Mouse (Mus musculus) midbrain, postnatal 0 days (tissue): ENCODE measurements around the gene Urah. TPM values are rescaled to one million over a fixed set of nuclear protein-coding genes. Genes with fewer than 3 reads are reported as not detected.

Source experiments
- ATAC-seq: fragments of 200-750 bp; cut with Nextera tagmentation; 2 replicates; pipeline ENCODE4 v1.8.0; 2017; ENCODE audit warnings: moderate number of reproducible peaks, mild to moderate bottlenecking, moderate TSS enrichment, moderate library complexity; ENCODE audit not compliant: low FRiP score
- DNase-seq: peaks from one replicate; pipeline ENCODE4 v3.0.0-alpha.2; 2015; ENCODE audit warnings: low spot score
- H3K27ac ChIP-seq: fragments of 300-500 bp; sonication (generic); 2 replicates; pipeline ENCODE4 v1.5.1; 2014; ENCODE audit warnings: low read depth, mild to moderate bottlenecking, low read length, mixed read lengths
- H3K27me3 ChIP-seq: fragments of 300-500 bp; sonication (generic); 2 replicates; pipeline ENCODE4 v1.6.1; 2014; ENCODE audit warnings: low read length, control low read depth, mixed read lengths; ENCODE audit not compliant: insufficient read depth
- H3K36me3 ChIP-seq: fragments of 300-500 bp; sonication (generic); 2 replicates; pipeline ENCODE4 v1.6.1; 2014; ENCODE audit warnings: low read length, control low read depth, mixed read lengths; ENCODE audit not compliant: insufficient read depth
- H3K4me1 ChIP-seq: fragments of 300-500 bp; sonication (generic); 2 replicates; pipeline ENCODE4 v1.6.1; 2014; ENCODE audit warnings: mild to moderate bottlenecking, control low read depth, antibody characterized with exemption, low read length, mixed read lengths; ENCODE audit not compliant: insufficient read depth
- H3K4me2 ChIP-seq: fragments of 300-500 bp; sonication (generic); 2 replicates; pipeline ENCODE4 v1.6.1; 2014; ENCODE audit warnings: low read depth, mild to moderate bottlenecking, low read length, mixed read lengths; ENCODE audit not compliant: poor library complexity, severe bottlenecking
- H3K4me3 ChIP-seq: fragments of 300-500 bp; sonication (generic); 2 replicates; pipeline ENCODE4 v1.5.1; 2014; ENCODE audit warnings: low read depth, mild to moderate bottlenecking, low read length, moderate library complexity
- H3K9ac ChIP-seq: fragments of 300-500 bp; sonication (generic); replicated peaks from 2 replicates; pipeline ENCODE4 v1.6.1; 2014; ENCODE audit warnings: mild to moderate bottlenecking, low read length, moderate library complexity, mixed read lengths; ENCODE audit not compliant: poor library complexity, severe bottlenecking
- H3K9me3 ChIP-seq: fragments of 300-500 bp; sonication (generic); 2 replicates; pipeline ENCODE4 v1.6.1; 2016; ENCODE audit warnings: low read length, control low read depth
- CTCF ChIP-seq: IDR thresholded peaks from 2 replicates; pipeline ENCODE4 v1.5.1; 2016; ENCODE audit warnings: antibody characterized with exemption, mild to moderate bottlenecking
- WGBS: fragments of 180-500 bp; shearing (Covaris S2); extraction: QIAGEN DNeasy Blood & Tissue Kit; methylation state at CpG from one replicate; pipeline ENCODE4 v1.1.7; 2014; 5-methylcytosine and 5-hydroxymethylcytosine counted together
- polyA plus RNA-seq: library from polyadenylated mRNA; unstranded; fragments of >200 nt; fragmentation: Nextera tagmentation; extraction: Ambion mirVana; gene quantifications from 2 replicates; pipeline ENCODE4 v1.2.1, GENCODE M21; 2015
- total RNA-seq: library from RNA; depleted of rRNA; stranded (reverse); fragments of >200 nt; gene quantifications from 2 replicates; pipeline ENCODE4 v1.2.3, GENCODE M21; 2014

Gene Urah
- total and polyA plus RNA-seq, 2 experiments from 2014 or later: 0.23 to 0.71 TPM

DNA sequence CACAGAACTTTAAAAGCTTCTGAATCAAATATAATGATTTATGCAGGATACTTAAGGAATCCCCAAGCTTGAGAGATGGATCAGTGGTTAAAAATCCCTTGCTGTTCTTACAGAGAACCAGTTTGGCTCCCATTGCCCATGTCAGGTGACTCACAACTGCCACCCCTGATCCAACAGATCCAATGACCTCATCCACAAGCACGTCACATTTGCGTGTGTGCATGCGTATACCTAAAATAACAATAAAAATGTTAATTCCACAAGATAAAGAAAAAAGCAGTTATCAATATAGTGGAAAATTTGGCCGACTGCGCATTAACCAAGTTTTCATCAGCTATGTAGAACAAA is 13.5 kb upstream of the Urah start:
- TF ChIP-seq CTCF: no peak
- Histone ChIP-seq H3K9me3 (no peaks in the 10 kb centered on the region), H3K36me3 (no peaks in the 10 kb centered on the region), H3K4me2 (peak overlapping the region; percentile 57), H3K4me3 (peak overlapping the region; percentile 71), H3K9ac (peak overlapping the region; percentile 86), H3K27me3 (no peaks in the 10 kb centered on the region), H3K27ac (peak overlapping the region; percentile 98), H3K4me1 (peaks cover 5% of the 10 kb centered on the region; the same call in 1 of the 2 replicates)
- ATAC-seq (peak; percentile 66; the same call in 1 of the 2 replicates), DNase-seq (no peak)
- 41% methylated on average over 5 of the region's 5 CpGs for WGBS

DNA sequence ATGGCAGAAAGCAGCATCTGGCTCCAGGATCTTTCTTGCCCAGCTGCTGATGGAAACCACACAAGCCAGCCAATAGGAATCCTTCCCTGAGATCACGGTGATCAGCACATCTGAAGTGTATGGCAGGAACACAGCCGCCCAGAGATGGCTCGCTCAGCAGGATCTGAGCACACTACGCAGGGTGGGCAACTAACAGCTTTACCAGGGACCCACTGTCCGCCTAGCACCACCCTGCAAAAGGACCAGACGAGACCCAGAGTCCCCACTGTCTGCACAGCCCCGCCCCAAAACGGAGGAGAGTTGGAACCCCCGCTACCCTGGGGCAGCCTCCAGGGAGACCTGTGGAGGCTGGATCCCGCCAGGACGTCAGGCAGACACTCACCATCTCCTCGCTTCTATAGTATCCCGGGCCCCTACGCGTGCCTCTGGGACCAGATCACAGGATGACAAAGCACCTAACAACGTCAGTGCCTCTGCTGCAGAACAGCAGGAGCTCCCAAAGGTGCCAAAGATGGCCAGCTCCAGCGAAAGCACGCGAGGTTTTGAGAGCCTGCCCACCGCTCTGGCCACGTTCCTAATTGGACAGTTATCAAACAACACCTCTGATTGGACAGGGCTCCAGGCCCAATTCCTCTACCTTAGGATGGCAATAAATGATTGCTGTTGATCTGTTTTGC is 13.0 kb upstream of the Urah start, which contains the start of gene Zfp941:
TSS of gene Zfp941 (minus strand) at position 526 of the 677 bp plus-strand sequence.
- Histone ChIP-seq H3K4me2 (peak within 1 kb of the TSS; percentile 57), H3K4me1 (peaks cover 5% of the 10 kb centered on the region; the same call in 1 of the 2 replicates), H3K4me3 (peak within 1 kb of the TSS; percentile 71), H3K9ac (peak within 1 kb of the TSS; percentile 86), H3K36me3 (no peaks in the 10 kb centered on the region), H3K9me3 (no peaks in the 10 kb centered on the region), H3K27me3 (no peaks in the 10 kb centered on the region), H3K27ac (peak within 1 kb of the TSS; percentile 98)
- 2% methylated on average over 21 of the region's 21 CpGs for whole genome bisulfite sequencing
- TF ChIP-seq CTCF: no peak
- peak; percentile 93 for ATAC-seq
- DNase-seq: peak; percentile 94

GRCm38 (mm10) chr7:140822731-140823130 is 12.1 kb upstream of the Urah start:
- no peak overlapping the region for H3K4me3 ChIP-seq
- no peak for TF ChIP-seq CTCF
- no peak for DNase-seq
- H3K9me3 ChIP-seq: no peaks in the 10 kb centered on the region
- no peak overlapping the region for H3K27ac ChIP-seq
- no peak overlapping the region for H3K4me2 ChIP-seq
- no peak overlapping the region for H3K9ac ChIP-seq
- no peaks in the 10 kb centered on the region for H3K4me1 ChIP-seq
- no peaks in the 10 kb centered on the region for H3K36me3 ChIP-seq
- WGBS: 92% methylated on average over 4 of the region's 4 CpGs
- H3K27me3 ChIP-seq: no peaks in the 10 kb centered on the region
- no peak for ATAC-seq

DNA sequence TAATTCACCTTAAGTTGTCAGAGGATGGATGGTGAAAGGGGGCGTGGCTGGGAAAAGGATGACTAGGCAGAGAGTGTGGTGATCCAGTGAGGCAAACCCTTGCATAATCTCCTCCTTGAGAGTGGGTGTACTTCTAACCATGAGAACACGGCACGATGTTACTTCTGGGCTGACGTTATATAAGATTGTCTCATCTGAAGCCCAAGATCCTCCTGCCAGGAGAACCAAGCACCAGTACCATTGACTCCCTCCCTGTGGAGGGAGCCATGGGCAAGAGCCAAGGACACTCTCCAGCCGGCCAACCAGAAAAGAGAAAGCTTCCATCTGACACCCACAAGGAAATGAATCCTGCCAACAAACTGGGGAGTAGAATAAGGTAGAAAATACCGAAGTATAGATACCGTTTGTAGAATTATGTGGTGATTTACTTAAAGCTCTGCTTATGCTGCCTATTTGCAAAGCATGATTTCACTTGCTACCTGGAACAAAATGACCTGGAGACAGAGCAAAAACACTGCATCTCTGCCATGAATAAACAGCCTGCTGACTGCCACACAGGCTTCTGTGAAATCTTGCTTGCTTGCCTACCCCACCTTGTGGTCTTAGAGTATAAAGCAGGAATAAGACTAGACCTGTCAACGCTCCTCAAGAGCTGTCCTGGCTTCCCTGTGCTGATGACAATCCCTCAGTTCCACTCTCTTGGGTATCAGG is 6.5 kb upstream of the Urah start:
- 42% methylated on average over 8 of the region's 8 CpGs for WGBS
- Histone ChIP-seq H3K4me1 (no peaks in the 10 kb centered on the region), H3K36me3 (no peaks in the 10 kb centered on the region), H3K4me3 (no peak overlapping the region), H3K9me3 (no peaks in the 10 kb centered on the region), H3K9ac (no peak overlapping the region), H3K4me2 (no peak overlapping the region), H3K27ac (no peak overlapping the region), H3K27me3 (no peaks in the 10 kb centered on the region)
- peak; percentile 87 for TF ChIP-seq CTCF
- ATAC-seq (0 out of 2 replicates have a peak, but pooled peaks have one; percentile 38), DNase-seq (peak; percentile 78)

DNA sequence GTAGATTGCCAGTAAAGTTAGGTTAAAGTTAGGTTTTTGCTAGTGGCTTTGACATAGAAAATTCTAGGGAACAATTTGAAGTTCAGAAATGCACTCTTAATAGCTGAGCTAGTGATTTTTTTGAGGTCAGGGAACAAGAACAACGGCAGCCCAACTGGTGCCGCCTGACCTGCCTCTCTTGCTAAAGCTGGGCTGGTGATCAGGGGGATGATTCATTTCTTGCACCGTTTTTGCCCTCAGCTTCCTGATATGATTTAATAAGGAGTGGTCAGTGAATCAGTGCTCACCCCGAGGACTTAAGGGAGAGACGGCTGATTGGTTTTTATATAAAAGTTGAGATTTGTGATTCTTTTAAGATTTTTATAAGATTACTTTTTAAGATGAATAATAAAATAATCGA is 3.4 kb upstream of the Urah start:
- Histone ChIP-seq H3K27me3 (no peaks in the 10 kb centered on the region), H3K9me3 (no peaks in the 10 kb centered on the region), H3K4me2 (no peak overlapping the region), H3K9ac (no peak overlapping the region), H3K4me3 (no peak overlapping the region), H3K36me3 (no peaks in the 10 kb centered on the region), H3K4me1 (no peaks in the 10 kb centered on the region), H3K27ac (no peak overlapping the region)
- no peak for DNase-seq
- TF ChIP-seq CTCF: no peak
- no peak for ATAC-seq
- 85% methylated on average over 6 of the region's 6 CpGs for WGBS

DNA sequence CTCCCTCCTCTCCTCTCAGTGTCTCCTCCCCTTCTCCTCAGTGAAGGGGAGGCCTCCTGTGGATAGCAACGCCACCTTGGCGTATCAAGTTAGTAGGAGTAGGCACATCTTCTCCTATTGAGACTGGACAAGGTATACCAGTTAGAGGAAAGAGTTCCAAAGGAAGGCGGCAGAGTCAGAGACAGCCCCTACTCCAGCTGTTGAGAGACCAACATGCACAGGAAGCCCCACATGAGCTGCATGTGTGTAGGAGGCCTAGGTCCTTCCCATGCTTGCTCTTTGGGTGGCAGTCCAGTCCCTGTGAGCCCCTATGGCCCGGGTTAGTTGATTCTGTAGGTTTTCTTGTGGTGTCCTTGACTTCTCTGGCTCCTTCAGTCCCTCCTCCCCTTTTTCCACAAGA is 1.5 kb upstream of the Urah start:
- TF ChIP-seq CTCF: no peak
- DNase-seq (no peak), ATAC-seq (no peak)
- H3K27me3 ChIP-seq: no peaks in the 10 kb centered on the region
- H3K36me3 ChIP-seq: no peaks in the 10 kb centered on the region
- no peak overlapping the region for H3K27ac ChIP-seq
- H3K4me2 ChIP-seq: no peak overlapping the region
- H3K9me3 ChIP-seq: no peaks in the 10 kb centered on the region
- H3K4me3 ChIP-seq: no peak overlapping the region
- H3K9ac ChIP-seq: no peak overlapping the region
- H3K4me1 ChIP-seq: no peaks in the 10 kb centered on the region
- WGBS: 86% methylated on average over 4 of the region's 4 CpGs
